Mouse (Mus musculus) adrenal gland, postnatal 25 days (tissue): ENCODE data around the gene Gadd45a. TPM values are rescaled to one million over a fixed set of nuclear protein-coding genes. Genes with fewer than 3 reads are reported as not detected.

Experiments used
- DNase-seq: peaks from one replicate; pipeline ENCODE4 v3.0.0; 2021; ENCODE audit warnings: mixed read lengths
- total RNA-seq: library from RNA; stranded (reverse); gene quantifications from 2 replicates; pipeline ENCODE4 v1.2.3, GENCODE M21; 2021

The Gadd45a gene
- total RNA-seq, 1 experiment from 2014 or later = 61.9 TPM

GRCm38 (mm10) chr6:66985500-66985899 is 51.8 kb downstream of the Gadd45a start:
- no peak for DNase-seq

Other genes with a start within 250 kb of the Gadd45a start
- not detected in 2 replicates for gene Vmn1r39, start 226.8 kb downstream of the Gadd45a start, total RNA-seq
- gene Gng12, start 141.1 kb downstream of the Gadd45a start, total RNA-seq = 81.7 and 91.5 TPM in 2 replicates
- gene Serbp1, start 200.7 kb upstream of the Gadd45a start, total RNA-seq = 323 and 405 TPM in 2 replicates